Mouse (Mus musculus) kidney, embryonic 15.5 days (tissue): ENCODE measurements around the gene Hoxa7. TPM values are rescaled to one million over a fixed set of nuclear protein-coding genes. Genes with fewer than 3 reads are reported as not detected.

Source experiments
- ATAC-seq: fragments of 200-750 bp; cut with Nextera tagmentation; replicated peaks from 2 replicates; pipeline ENCODE4 v1.8.0; 2017; ENCODE audit warnings: moderate TSS enrichment; ENCODE audit not compliant: low FRiP score
- H3K27ac ChIP-seq: fragments of 300-500 bp; sonication (generic); 2 replicates; pipeline ENCODE4 v1.5.1; 2015; ENCODE audit warnings: mild to moderate bottlenecking, inconsistent platforms
- H3K27me3 ChIP-seq: fragments of 300-500 bp; sonication (generic); 2 replicates; pipeline ENCODE4 v1.6.1; 2015; ENCODE audit warnings: inconsistent platforms
- H3K36me3 ChIP-seq: fragments of 300-500 bp; sonication (generic); 2 replicates; pipeline ENCODE4 v1.6.1; 2015; ENCODE audit warnings: inconsistent platforms
- H3K4me1 ChIP-seq: fragments of 300-500 bp; sonication (generic); 2 replicates; pipeline ENCODE4 v1.6.1; 2015; ENCODE audit warnings: inconsistent platforms
- H3K4me2 ChIP-seq: fragments of 300-500 bp; sonication (generic); 2 replicates; pipeline ENCODE4 v1.6.1; 2015; ENCODE audit warnings: moderate library complexity, mild to moderate bottlenecking, inconsistent platforms
- H3K4me3 ChIP-seq: fragments of 300-500 bp; sonication (generic); replicated peaks from 2 replicates; pipeline ENCODE4 v1.5.1; 2015; ENCODE audit warnings: mild to moderate bottlenecking, inconsistent platforms
- H3K9ac ChIP-seq: fragments of 300-500 bp; sonication (generic); 2 replicates; pipeline ENCODE4 v1.6.1; 2015; ENCODE audit warnings: mild to moderate bottlenecking, inconsistent platforms
- H3K9me3 ChIP-seq: fragments of 300-500 bp; sonication (generic); replicated peaks from 2 replicates; pipeline ENCODE4 v1.6.1; 2016; ENCODE audit warnings: inconsistent platforms
- WGBS: fragments of 180-500 bp; shearing (Covaris S2); methylation state at CpG from one replicate; pipeline ENCODE4 v1.1.7; 2015; ENCODE audit warnings: mixed read lengths; 5-methylcytosine and 5-hydroxymethylcytosine counted together
- polyA plus RNA-seq: library from polyadenylated mRNA; unstranded; fragments of >200 nt; fragmentation: Nextera tagmentation; extraction: Ambion mirVana; gene quantifications from 2 replicates; pipeline ENCODE4 v1.2.1, GENCODE M21; 2015

Hoxa7 gene
- polyA plus RNA-seq, 1 experiment from 2014 or later: 27.2 TPM

GRCm38 (mm10) chr6:52262463-52263320 lies 41.0 kb upstream of the Hoxa7 start:
- no peak for ATAC-seq
- Histone ChIP-seq H3K9me3 (no peaks in the 10 kb centered on the region), H3K4me1 (peaks cover 22% of the 10 kb centered on the region), H3K4me3 (no peak overlapping the region), H3K9ac (no peak overlapping the region), H3K27ac (no peak overlapping the region), H3K4me2 (no peak overlapping the region), H3K27me3 (peaks cover 97% of the 10 kb centered on the region), H3K36me3 (no peaks in the 10 kb centered on the region)
- WGBS: 2% methylated on average over 24 of the region's 24 CpGs

DNA sequence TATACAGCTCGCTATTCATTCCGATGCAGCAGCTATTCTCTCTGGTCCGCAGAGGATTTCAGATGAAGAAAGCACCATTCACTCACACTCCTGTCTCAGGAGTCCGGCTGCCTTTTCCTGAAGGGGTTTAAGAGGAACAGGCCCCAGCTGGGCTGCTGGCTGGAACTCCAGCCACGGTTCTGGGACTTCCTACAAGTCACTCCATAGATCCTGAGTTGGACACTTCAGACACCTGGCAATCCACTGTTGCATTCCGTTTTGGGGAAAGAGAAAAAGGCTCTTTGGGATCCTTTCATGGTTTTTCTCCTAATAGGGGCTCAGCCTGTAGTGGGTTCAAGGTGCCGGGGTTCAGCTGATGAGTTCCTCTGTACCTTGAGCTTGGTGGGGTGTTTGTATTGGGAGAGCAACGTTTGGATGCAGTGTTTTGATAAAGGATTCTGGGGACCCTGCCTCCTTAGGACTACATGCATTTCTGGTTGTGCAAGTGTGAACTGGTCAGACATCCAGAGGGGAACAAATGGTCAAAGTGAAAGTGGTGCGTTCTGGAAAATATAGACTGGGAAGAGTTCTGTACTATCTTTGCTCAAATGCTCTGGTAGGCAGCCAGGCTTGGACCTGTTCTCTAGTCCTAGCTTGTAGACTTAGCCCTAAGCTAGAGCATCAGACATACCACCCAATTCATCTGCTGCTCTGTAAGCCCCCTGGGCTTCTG lies 40.3 kb upstream of the Hoxa7 start:
- 2% methylated on average over 9 of the region's 9 CpGs for WGBS
- no peak for ATAC-seq
- H3K9me3 ChIP-seq: no peaks in the 10 kb centered on the region
- no peaks in the 10 kb centered on the region for H3K36me3 ChIP-seq
- no peak overlapping the region for H3K9ac ChIP-seq
- peaks cover 98% of the 10 kb centered on the region for H3K27me3 ChIP-seq
- peaks cover 22% of the 10 kb centered on the region for H3K4me1 ChIP-seq
- H3K4me3 ChIP-seq: no peak overlapping the region
- H3K27ac ChIP-seq: no peak overlapping the region
- H3K4me2 ChIP-seq: no peak overlapping the region

DNA sequence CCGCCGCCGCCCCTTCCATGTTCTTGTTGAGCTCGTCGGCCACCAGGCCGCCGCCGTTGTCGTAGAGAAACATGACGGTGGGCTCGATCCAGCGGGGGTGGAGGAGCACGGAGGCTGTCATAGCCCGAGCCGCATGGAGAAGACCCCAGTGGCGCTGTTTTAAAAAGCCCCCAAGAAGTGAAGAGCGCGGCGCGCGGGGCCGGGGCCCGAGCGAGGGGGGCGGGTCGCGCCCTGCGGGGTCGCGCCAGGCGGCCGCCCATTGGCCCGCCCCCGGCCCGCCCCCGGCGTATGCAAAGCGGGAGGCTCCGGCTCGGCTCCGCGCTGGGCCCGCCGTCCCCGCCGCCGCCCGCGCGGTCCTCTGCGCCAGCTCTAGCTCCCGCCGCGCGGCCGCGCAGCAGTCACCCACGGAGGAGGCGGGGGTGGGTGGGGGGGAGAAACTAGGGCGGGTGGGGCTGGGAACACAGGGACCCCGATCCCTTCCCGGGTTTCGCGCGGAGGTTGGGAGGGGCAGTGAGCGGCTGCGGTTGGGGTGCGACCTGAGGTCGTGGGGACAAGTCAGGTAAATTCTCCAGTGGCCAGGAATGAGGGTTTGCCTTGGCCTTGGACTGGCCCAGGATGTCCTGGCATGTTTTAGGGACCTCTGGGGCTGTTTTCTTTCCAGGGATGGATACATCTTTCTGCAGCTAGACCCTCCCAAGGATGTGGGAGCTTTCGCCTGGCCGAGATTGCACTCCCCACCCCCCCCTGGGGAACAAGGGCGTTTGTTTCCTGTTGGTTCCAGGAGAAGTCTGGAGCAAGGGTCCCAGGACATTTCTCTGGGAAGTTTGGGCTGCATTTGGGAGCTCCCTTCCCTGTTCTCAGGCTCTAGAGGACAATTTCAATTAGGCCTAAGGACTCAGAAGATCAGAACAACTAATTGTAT lies 39.3 kb upstream of the Hoxa7 start, which contains the start of gene Hoxa13:
Hoxa13 (minus strand) TSS at position 227 of the 922 bp plus-strand sequence.
- no peak within 1 kb of the TSS for H3K9ac ChIP-seq
- peak within 1 kb of the TSS; percentile 46 for H3K4me3 ChIP-seq
- peak within 1 kb of the TSS; percentile 74 for H3K4me2 ChIP-seq

DNA sequence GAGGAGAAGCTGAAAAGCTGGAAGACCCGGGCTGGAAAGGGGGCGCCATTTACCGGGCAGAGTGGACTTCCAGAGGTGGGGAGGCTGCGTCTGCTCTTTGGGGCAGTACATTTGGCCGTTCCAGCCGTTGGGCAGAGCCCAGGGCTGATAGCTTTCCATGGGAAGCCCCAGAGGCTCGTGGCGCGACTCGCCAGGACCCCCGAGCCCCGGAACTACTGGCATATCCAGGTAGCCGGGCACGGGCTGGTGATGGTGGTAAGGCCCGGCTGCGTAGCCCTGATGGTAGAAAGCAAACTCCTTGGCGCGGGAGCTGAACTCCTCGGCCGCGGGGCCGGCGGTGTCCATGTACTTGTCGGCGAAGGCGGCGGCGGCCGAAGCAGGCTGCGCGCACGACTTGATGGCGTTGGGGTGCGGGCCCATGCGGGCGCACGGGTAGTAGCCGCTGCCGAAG lies 38.2 kb upstream of the Hoxa7 start:
- Histone ChIP-seq H3K4me1 (peaks cover 22% of the 10 kb centered on the region), H3K36me3 (no peaks in the 10 kb centered on the region), H3K9ac (no peak overlapping the region), H3K27ac (no peak overlapping the region), H3K4me3 (peak overlapping the region; percentile 46), H3K9me3 (no peaks in the 10 kb centered on the region), H3K4me2 (peak overlapping the region; percentile 74), H3K27me3 (peaks cover 95% of the 10 kb centered on the region)
- WGBS: under 1% methylated on average over 39 of the region's 39 CpGs
- 0 out of 2 replicates have a peak, but pooled peaks have one; percentile 19 for ATAC-seq

More for the DNA sequence above, 39.3 kb upstream of the Hoxa7 start, which contains the start of gene Hoxa13:
- under 1% methylated on average over 47 of the region's 72 CpGs for WGBS
- Histone ChIP-seq H3K4me1 (peaks cover 22% of the 10 kb centered on the region), H3K27ac (no peak within 1 kb of the TSS), H3K36me3 (no peaks in the 10 kb centered on the region), H3K9me3 (no peaks in the 10 kb centered on the region), H3K27me3 (peaks cover 96% of the 10 kb centered on the region)
- peak; percentile 62; the same call in 1 of the 2 replicates for ATAC-seq

DNA sequence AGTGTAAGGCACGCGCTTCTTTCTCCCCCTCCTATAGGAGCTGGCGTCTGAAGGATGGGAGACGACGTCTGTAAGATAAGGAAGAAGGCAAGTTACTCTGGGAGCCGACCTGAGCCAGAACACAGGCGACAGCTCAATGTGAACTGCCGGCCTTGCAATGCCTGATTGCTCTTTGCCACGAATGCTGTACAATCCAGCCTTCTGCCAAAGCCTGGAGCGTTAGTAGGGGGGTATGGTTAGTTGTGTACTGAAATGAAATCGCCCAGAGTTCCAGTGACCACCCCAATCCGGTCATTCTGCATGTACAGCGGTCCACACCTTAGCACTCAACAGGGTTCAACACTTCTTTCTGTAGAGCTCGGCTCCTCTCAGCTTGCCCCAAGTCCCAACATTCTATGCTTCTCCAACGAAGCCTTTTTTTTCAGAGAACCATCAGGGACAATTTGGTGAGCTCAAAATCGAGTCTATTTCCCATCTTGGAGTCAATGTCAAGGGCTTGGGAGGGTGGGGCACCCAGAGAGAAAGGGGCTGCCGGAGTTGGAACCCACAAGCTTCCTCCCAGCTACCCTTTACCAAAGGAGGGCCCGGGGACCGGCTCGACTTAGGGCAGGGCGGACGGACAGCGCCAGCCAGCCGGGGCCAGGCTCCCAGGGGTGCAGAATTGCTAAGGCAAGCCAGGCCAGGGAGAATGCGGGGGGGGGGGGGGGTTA lies 37.6 kb upstream of the Hoxa7 start:
- H3K27ac ChIP-seq: no peak overlapping the region
- peak overlapping the region; percentile 74 for H3K4me2 ChIP-seq
- H3K9ac ChIP-seq: no peak overlapping the region
- peaks cover 90% of the 10 kb centered on the region for H3K27me3 ChIP-seq
- no peaks in the 10 kb centered on the region for H3K9me3 ChIP-seq
- ATAC-seq: 0 out of 2 replicates have a peak, but pooled peaks have one; percentile 28
- H3K36me3 ChIP-seq: no peaks in the 10 kb centered on the region
- H3K4me3 ChIP-seq: peak overlapping the region; percentile 46
- H3K4me1 ChIP-seq: peaks cover 22% of the 10 kb centered on the region
- under 1% methylated on average over 24 of the region's 25 CpGs for WGBS

- ATAC-seq: no peak
- H3K36me3 ChIP-seq: no peaks in the 10 kb centered on the region
- no peak overlapping the region for H3K27ac ChIP-seq
- H3K9me3 ChIP-seq: no peaks in the 10 kb centered on the region
- no peak overlapping the region for H3K9ac ChIP-seq
- no peak overlapping the region for H3K4me2 ChIP-seq
- WGBS: under 1% methylated on average over 6 of the region's 6 CpGs
- H3K27me3 ChIP-seq: peaks cover 89% of the 10 kb centered on the region
- peaks cover 38% of the 10 kb centered on the region for H3K4me1 ChIP-seq
- H3K4me3 ChIP-seq: no peak overlapping the region
Observed at GRCm38 (mm10) chr6:52256956-52257355, 35.3 kb upstream of the Hoxa7 start.

- H3K4me3 ChIP-seq: peak overlapping the region; percentile 36
- no peaks in the 10 kb centered on the region for H3K36me3 ChIP-seq
- 0 out of 2 replicates have a peak, but pooled peaks have one; percentile 21 for ATAC-seq
- H3K27me3 ChIP-seq: peaks cover 85% of the 10 kb centered on the region
- no peak overlapping the region for H3K9ac ChIP-seq
- 2% methylated on average over 59 of the region's 59 CpGs for WGBS
- no peaks in the 10 kb centered on the region for H3K9me3 ChIP-seq
- H3K27ac ChIP-seq: no peak overlapping the region
- H3K4me2 ChIP-seq: peak overlapping the region; percentile 59
- H3K4me1 ChIP-seq: peaks cover 34% of the 10 kb centered on the region
Observed at GRCm38 (mm10) chr6:52253511-52254500, 32.2 kb upstream of the Hoxa7 start.

- Histone ChIP-seq H3K4me2 (peak overlapping the region; percentile 59), H3K36me3 (no peaks in the 10 kb centered on the region), H3K9ac (no peak overlapping the region), H3K27ac (no peak overlapping the region), H3K27me3 (peaks cover 81% of the 10 kb centered on the region), H3K4me3 (peak overlapping the region; percentile 36), H3K9me3 (no peaks in the 10 kb centered on the region), H3K4me1 (peaks cover 42% of the 10 kb centered on the region)
- WGBS: 9% methylated on average over 35 of the region's 35 CpGs
- peak; percentile 43 for ATAC-seq
Observed at GRCm38 (mm10) chr6:52252775-52253376, 31.2 kb upstream of the Hoxa7 start.

GRCm38 (mm10) chr6:52252016-52252774 lies 30.5 kb upstream of the Hoxa7 start:
- H3K27me3 ChIP-seq: peaks cover 78% of the 10 kb centered on the region

More at GRCm38 (mm10) chr6:52252016-52252774, 30.5 kb upstream of the Hoxa7 start:
- Histone ChIP-seq H3K4me2 (peak overlapping the region; percentile 59), H3K4me3 (peak overlapping the region; percentile 36; the same call in 1 of the 2 replicates), H3K36me3 (no peaks in the 10 kb centered on the region), H3K9ac (no peak overlapping the region), H3K9me3 (no peaks in the 10 kb centered on the region), H3K4me1 (peaks cover 42% of the 10 kb centered on the region), H3K27ac (no peak overlapping the region)
- 29% methylated on average over 24 of the region's 24 CpGs for WGBS
- no peak for ATAC-seq
